In the genomic region with DNA sequence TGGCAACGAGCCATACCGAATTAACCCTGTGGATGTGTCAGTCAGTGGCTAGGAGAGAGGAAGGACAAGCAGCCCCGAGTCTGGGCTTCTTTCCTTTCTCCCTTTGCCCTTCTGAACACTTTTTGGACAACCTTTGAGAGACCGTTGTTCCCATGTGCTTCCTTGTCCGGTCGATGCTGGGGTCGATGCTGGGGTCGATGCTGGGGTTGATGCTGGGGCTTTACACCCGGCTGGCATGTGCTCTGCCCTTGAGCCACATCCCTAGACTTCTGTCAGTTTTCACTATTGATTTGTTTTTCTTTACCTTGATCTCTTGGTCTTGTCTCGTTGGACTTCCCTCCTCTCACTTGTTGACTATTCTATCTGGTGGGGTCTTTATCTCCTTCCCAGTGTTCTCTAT, we compare ENCODE assay signal across 23 mouse cellular contexts. TPM values are rescaled to one million over a fixed set of nuclear protein-coding genes. Genes with fewer than 3 reads are reported as not detected.
DNase-seq lines count a peak whose midpoint lies in the region; ATAC-seq and TF ChIP-seq lines count a peak whose summit lies in the region.
"Had no signal": no experiment of that assay in that cellular context is flagged by ENCODE, and none has a peak within 500 bp of the region (broad histone marks: within the 10 kb centered on the region; RNA-seq: fewer than 3 reads in every experiment).

No protein-coding gene starts in this region.

- H3K27ac ChIP-seq in liver, embryonic 12.5 days = 0 out of 2 replicates have a peak overlapping the region, but pooled peaks have one; percentile 30
- H3K27ac ChIP-seq in liver, embryonic 11.5 days (ENCODE audit: low read depth, low read length) = no peak overlapping the region
- no peak overlapping the region for H3K27ac ChIP-seq in liver, embryonic 14.5 days
- H3K27ac ChIP-seq in liver, embryonic 16.5 days (ENCODE audit: low read length) = peak overlapping the region; percentile 12; the same call in 1 of the 2 replicates
- H3K27ac ChIP-seq: embryonic facial prominence, embryonic 13.5 days; embryonic facial prominence, embryonic 15.5 days; forebrain, embryonic 10.5 days; forebrain, embryonic 12.5 days had no signal

- 82% methylated on average over 10 of the region's 10 CpGs for WGBS in liver, embryonic 12.5 days (ENCODE audit: insufficient replicate concordance)
- WGBS in liver, embryonic 11.5 days = 80% methylated on average over 10 of the region's 10 CpGs
- 74% methylated on average over 10 of the region's 10 CpGs for WGBS in liver, embryonic 14.5 days (ENCODE audit: insufficient replicate concordance)
- WGBS in liver, embryonic 16.5 days (ENCODE audit: insufficient replicate concordance) = 71% methylated on average over 10 of the region's 10 CpGs

- TF ChIP-seq EP300 in liver, embryonic 14.5 days (IDR thresholded peaks at IDR 0.05; ENCODE audit: low read depth) = no peak

- ATAC-seq in liver, embryonic 12.5 days = peak; percentile 37; the same call in 1 of the 2 replicates
- no peak for ATAC-seq in liver, embryonic 11.5 days (replicated peaks; ENCODE audit: low FRiP score)
- no peak for ATAC-seq in liver, embryonic 14.5 days (ENCODE audit: insufficient read depth)
- ATAC-seq in liver, embryonic 16.5 days (ENCODE audit: low read depth) = no peak
- no peak for ATAC-seq in granulocyte monocyte progenitor cell, adult 5-6 weeks (replicated peaks; ENCODE audit: poor library complexity, severe bottlenecking)
- ATAC-seq: forebrain, embryonic 14.5 days had no signal

- peaks cover 69% of the 10 kb centered on the region for H3K36me3 ChIP-seq in liver, embryonic 12.5 days
- H3K36me3 ChIP-seq in liver, embryonic 11.5 days (ENCODE audit: control insufficient read depth, insufficient read depth, low read length) = peaks cover 3% of the 10 kb centered on the region; the same call in 1 of the 2 replicates
- H3K36me3 ChIP-seq in liver, embryonic 14.5 days (replicated peaks; ENCODE audit: control insufficient read depth, insufficient read depth, low read depth) = peaks cover 9% of the 10 kb centered on the region
- peaks cover 6% of the 10 kb centered on the region; the same call in 1 of the 2 replicates for H3K36me3 ChIP-seq in liver, embryonic 16.5 days (ENCODE audit: control insufficient read depth, insufficient read depth)

- H3K4me2 ChIP-seq in liver, embryonic 12.5 days = peak overlapping the region; percentile 22; the same call in 1 of the 2 replicates
- H3K4me2 ChIP-seq in liver, embryonic 11.5 days = no peak overlapping the region
- peak overlapping the region; percentile 20; the same call in 1 of the 2 replicates for H3K4me2 ChIP-seq in liver, embryonic 14.5 days (ENCODE audit: low read depth)
- H3K4me2 ChIP-seq in liver, embryonic 16.5 days (ENCODE audit: low read depth, low read length) = no peak overlapping the region
- H3K4me2 ChIP-seq: embryonic facial prominence, embryonic 13.5 days; embryonic facial prominence, embryonic 15.5 days; forebrain, embryonic 12.5 days had no signal

- H3K9ac ChIP-seq in liver, embryonic 12.5 days = no peak overlapping the region
- no peak overlapping the region for H3K9ac ChIP-seq in liver, embryonic 11.5 days (ENCODE audit: low read depth, low read length)
- no peak overlapping the region for H3K9ac ChIP-seq in liver, embryonic 14.5 days (replicated peaks)
- H3K9ac ChIP-seq in liver, embryonic 16.5 days (ENCODE audit: low read depth, low read length) = no peak overlapping the region
- H3K9ac ChIP-seq: embryonic facial prominence, embryonic 13.5 days; embryonic facial prominence, embryonic 15.5 days; forebrain, embryonic 12.5 days had no signal

- no peaks in the 10 kb centered on the region for H3K4me1 ChIP-seq in liver, embryonic 12.5 days
- no peaks in the 10 kb centered on the region for H3K4me1 ChIP-seq in liver, embryonic 11.5 days (replicated peaks; ENCODE audit: control insufficient read depth, insufficient read depth, low read length)
- peaks cover 0 to 3% of the 10 kb centered on the region in 2 experiments; a peak in 1 of 4 replicates for H3K4me1 ChIP-seq in liver, embryonic 14.5 days (replicated peaks; ENCODE audit: control insufficient read depth in 2 of 2, insufficient read depth in 2 of 2, low read length in 1 of 2)
- no peaks in the 10 kb centered on the region for H3K4me1 ChIP-seq in liver, embryonic 16.5 days (ENCODE audit: control insufficient read depth, low read depth, low read length)
- H3K4me1 ChIP-seq: embryonic facial prominence, embryonic 13.5 days; embryonic facial prominence, embryonic 15.5 days; forebrain, embryonic 10.5 days; forebrain, embryonic 12.5 days had no signal

- no peak for DNase-seq in liver, embryonic 11.5 days (ENCODE audit: low spot score)
- DNase-seq in liver, embryonic 14.5 days (ENCODE audit: low read depth in 3 of 3, low spot score in 3 of 3) = no peak
- DNase-seq in heart, adult 18-20 months = no peak
- no peak for DNase-seq in left cerebral cortex, postnatal 10 days (ENCODE audit: extremely low spot score in 1 of 2, low spot score in 2 of 2)
- DNase-seq: adrenal gland, adult 2 months; adrenal gland, postnatal 10 days; adrenal gland, postnatal 25 days; cerebellum, adult 11 months; cerebellum, adult 18-20 months; cerebellum, adult 8-10 months; cerebellum, adult 9-11 months; cerebellum, postnatal 14 days; cerebellum, postnatal 36 days; embryo, embryonic 11 days had no signal

- intact Hi-C loops in left cerebral cortex, postnatal 10 days (cut with DNase I) = no loop called here

- no peaks in the 10 kb centered on the region for H3K9me3 ChIP-seq in liver, embryonic 12.5 days (replicated peaks)
- no peaks in the 10 kb centered on the region for H3K9me3 ChIP-seq in liver, embryonic 11.5 days (ENCODE audit: control insufficient read depth, low read length)
- no peaks in the 10 kb centered on the region for H3K9me3 ChIP-seq in liver, embryonic 14.5 days (ENCODE audit: control insufficient read depth, low read length)
- H3K9me3 ChIP-seq in liver, embryonic 16.5 days (replicated peaks; ENCODE audit: control insufficient read depth, low read length) = no peaks in the 10 kb centered on the region
- H3K9me3 ChIP-seq: embryonic facial prominence, embryonic 13.5 days; embryonic facial prominence, embryonic 15.5 days; forebrain, embryonic 10.5 days; forebrain, embryonic 12.5 days had no signal

- H3K27me3 ChIP-seq in liver, embryonic 12.5 days (replicated peaks) = no peaks in the 10 kb centered on the region
- H3K27me3 ChIP-seq in liver, embryonic 11.5 days (replicated peaks; ENCODE audit: control insufficient read depth, insufficient read depth, low read length) = no peaks in the 10 kb centered on the region
- no peaks in the 10 kb centered on the region for H3K27me3 ChIP-seq in liver, embryonic 14.5 days (ENCODE audit: control insufficient read depth, insufficient read depth, low read length)
- no peaks in the 10 kb centered on the region for H3K27me3 ChIP-seq in liver, embryonic 16.5 days (ENCODE audit: control insufficient read depth, insufficient read depth, low read depth, low read length)
- H3K27me3 ChIP-seq: embryonic facial prominence, embryonic 13.5 days; embryonic facial prominence, embryonic 15.5 days; forebrain, embryonic 12.5 days had no signal

- no peak for TF ChIP-seq CTCF in liver, embryonic 14.5 days (IDR thresholded peaks at IDR 0.05; ENCODE audit: low read depth)

- H3K4me3 ChIP-seq in liver, embryonic 12.5 days = no peak overlapping the region
- no peak overlapping the region for H3K4me3 ChIP-seq in liver, embryonic 11.5 days (ENCODE audit: low read depth, low read length)
- H3K4me3 ChIP-seq in liver, embryonic 14.5 days (ENCODE audit: insufficient read depth in 1 of 2, low read depth in 2 of 2, low read length in 2 of 2) = no peak overlapping the region
- H3K4me3 ChIP-seq in liver, embryonic 16.5 days (ENCODE audit: low read depth, low read length) = no peak overlapping the region
- H3K4me3 ChIP-seq: embryonic facial prominence, embryonic 13.5 days; embryonic facial prominence, embryonic 15.5 days; erythroblast, embryonic 14.5 days; forebrain, embryonic 10.5 days; forebrain, embryonic 12.5 days had no signal

RNA-seq across cellular contexts. Expression of a gene that starts 32.5 kb away (rescaled TPM):
- polyA plus RNA-seq in liver, embryonic 12.5 days (2016; fragmentation: Nextera tagmentation; extraction: Ambion mirVana) = 8.6 and 9.3 TPM in 2 replicates
- 16.1 and 16.4 TPM in 2 replicates for polyA plus RNA-seq in liver, embryonic 11.5 days (2014; fragmentation: Nextera tagmentation; extraction: Ambion mirVana)
- 5.6 TPM in 2 replicates for polyA plus RNA-seq in liver, embryonic 14.5 days (2012; rRNA removed)
- 4.8 and 5.9 TPM in 2 replicates for polyA plus RNA-seq in liver, embryonic 14.5 days (2014; fragmentation: Nextera tagmentation; extraction: Ambion mirVana)
- polyA plus RNA-seq in liver, embryonic 16.5 days (2015; fragmentation: Nextera tagmentation; extraction: Ambion mirVana) = 4.6 and 5.5 TPM in 2 replicates
- total RNA-seq in heart, adult 18-20 months (2021) = 1 to 10 TPM; 7.1 to 9.6 TPM
- total RNA-seq in left cerebral cortex, postnatal 10 days (2021) = 10 to 100 TPM; 32.3 to 35.3 TPM
- total RNA-seq in granulocyte monocyte progenitor cell, adult 5-6 weeks (2014; fragmentation: Nextera tagmentation) = 31.6 and 40.8 TPM in 2 replicates
- total RNA-seq in granulocyte monocyte progenitor cell, adult 5-6 weeks (2017) = 20.9 and 24.8 TPM in 2 replicates

Comparison
In these comparisons a context has a peak if more than half of its experiments do, and no peak if none do; other contexts are left out.
1. H3K27ac ChIP-seq: peak in liver, embryonic 12.5 days (single experiment) and liver, embryonic 16.5 days (single experiment); none in liver, embryonic 11.5 days (single experiment) and liver, embryonic 14.5 days (single experiment).
2. H3K4me2 ChIP-seq: peak in liver, embryonic 12.5 days (single experiment) and liver, embryonic 14.5 days (single experiment); none in liver, embryonic 11.5 days (single experiment) and liver, embryonic 16.5 days (single experiment).